Mouse (Mus musculus) hindbrain, embryonic 12.5 days (tissue): ENCODE measurements around the gene Gmnn. TPM values are rescaled to one million over a fixed set of nuclear protein-coding genes. Genes with fewer than 3 reads are reported as not detected.
"Not testable (repeated sequence)": the region's sequence is repeated elsewhere in the genome, so short reads cannot be mapped to it uniquely, and the experiment has no call there.

ENCODE experiments used
- ATAC-seq: fragments of 200-750 bp; cut with Nextera tagmentation; 2 replicates; pipeline ENCODE4 v1.8.0; 2017; ENCODE audit warnings: moderate TSS enrichment; ENCODE audit not compliant: low FRiP score
- H3K27ac ChIP-seq: fragments of 300-500 bp; sonication (generic); 2 replicates; pipeline ENCODE4 v1.5.1; 2016; ENCODE audit warnings: mild to moderate bottlenecking
- H3K27me3 ChIP-seq: fragments of 300-500 bp; sonication (generic); 2 replicates; pipeline ENCODE4 v1.6.1; 2016; ENCODE audit warnings: mild to moderate bottlenecking
- H3K36me3 ChIP-seq: fragments of 300-500 bp; sonication (generic); 2 replicates; pipeline ENCODE4 v1.6.1; 2016; ENCODE audit warnings: mild to moderate bottlenecking
- H3K4me1 ChIP-seq: fragments of 300-500 bp; sonication (generic); 2 replicates; pipeline ENCODE4 v1.6.1; 2016
- H3K4me2 ChIP-seq: fragments of 300-500 bp; sonication (generic); replicated peaks from 2 replicates; pipeline ENCODE4 v1.6.1; 2016; ENCODE audit warnings: mild to moderate bottlenecking
- H3K4me3 ChIP-seq: fragments of 300-500 bp; sonication (generic); 2 replicates; pipeline ENCODE4 v1.5.1; 2016; ENCODE audit warnings: mild to moderate bottlenecking
- H3K9ac ChIP-seq: fragments of 300-500 bp; sonication (generic); 2 replicates; pipeline ENCODE4 v1.6.1; 2016; ENCODE audit warnings: mild to moderate bottlenecking, moderate library complexity
- H3K9me3 ChIP-seq: fragments of 300-500 bp; sonication (generic); replicated peaks from 2 replicates; pipeline ENCODE4 v1.6.1; 2016; ENCODE audit warnings: mild to moderate bottlenecking
- WGBS: fragments of 180-500 bp; shearing (Covaris S2); methylation state at CpG from one replicate; pipeline ENCODE4 v1.1.7; 2016; 5-methylcytosine and 5-hydroxymethylcytosine counted together
- polyA plus RNA-seq: library from polyadenylated mRNA; unstranded; fragments of >200 nt; fragmentation: Nextera tagmentation; extraction: Ambion mirVana; gene quantifications from 2 replicates; pipeline ENCODE4 v1.2.1, GENCODE M21; 2016

Gene Gmnn
- polyA plus RNA-seq, 1 experiment from 2014 or later = 76.3 TPM

DNA sequence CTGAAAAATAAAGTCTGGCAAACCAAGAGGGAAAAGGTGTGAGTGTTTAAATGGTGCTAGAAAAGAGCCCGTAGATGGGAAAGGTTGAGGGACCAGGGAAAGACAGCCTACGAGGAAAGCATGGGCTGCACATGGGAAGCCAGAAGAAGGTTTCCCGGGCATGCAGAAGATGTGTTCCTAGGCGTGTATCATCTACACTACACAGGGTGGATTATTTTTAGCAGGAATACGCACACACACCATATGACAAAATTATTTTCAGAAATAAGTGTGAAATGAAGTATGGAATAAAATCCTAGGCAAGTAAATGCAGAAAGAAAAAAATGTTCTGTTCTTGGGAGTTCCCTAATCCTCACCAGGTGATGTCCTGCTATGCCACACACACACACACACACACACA is 25.8 kb upstream of the Gmnn start:
- 92% methylated on average over 5 of the region's 5 CpGs for WGBS
- ATAC-seq = no peak
- Histone ChIP-seq H3K27me3 (no peaks in the 10 kb centered on the region), H3K36me3 (no peaks in the 10 kb centered on the region), H3K9me3 (no peaks in the 10 kb centered on the region), H3K4me2 (no peak overlapping the region), H3K4me1 (no peaks in the 10 kb centered on the region), H3K27ac (no peak overlapping the region), H3K4me3 (no peak overlapping the region), H3K9ac (no peak overlapping the region)

DNA sequence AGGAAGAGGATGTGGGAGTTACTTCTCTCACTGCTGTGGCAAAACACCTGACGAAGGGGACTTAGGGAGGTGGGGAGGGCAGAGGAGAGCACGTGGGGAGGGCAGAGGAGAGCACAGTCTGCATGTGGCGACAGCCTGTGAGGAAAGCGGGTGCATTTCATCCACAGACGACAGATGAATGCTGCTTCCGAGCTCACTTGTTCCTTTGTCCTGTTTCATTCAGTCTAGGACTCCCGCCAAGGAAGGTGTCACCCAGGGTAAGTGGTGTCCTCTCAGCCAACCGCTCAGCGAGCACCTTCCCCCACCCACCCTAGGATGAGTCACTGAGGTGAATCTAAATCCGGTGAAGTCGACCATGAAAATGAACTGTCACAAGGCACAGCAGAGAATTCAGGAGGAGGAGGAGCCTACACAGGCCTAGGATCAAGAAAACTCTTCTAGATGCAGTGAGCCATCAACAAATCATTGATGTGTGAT is 24.3 kb upstream of the Gmnn start:
- Histone ChIP-seq H3K27me3 (no peaks in the 10 kb centered on the region), H3K9me3 (no peaks in the 10 kb centered on the region), H3K9ac (no peak overlapping the region), H3K4me1 (no peaks in the 10 kb centered on the region), H3K27ac (no peak overlapping the region), H3K36me3 (no peaks in the 10 kb centered on the region), H3K4me2 (no peak overlapping the region), H3K4me3 (no peak overlapping the region)
- 43% methylated on average over 11 of the region's 11 CpGs for WGBS
- ATAC-seq = no peak

DNA sequence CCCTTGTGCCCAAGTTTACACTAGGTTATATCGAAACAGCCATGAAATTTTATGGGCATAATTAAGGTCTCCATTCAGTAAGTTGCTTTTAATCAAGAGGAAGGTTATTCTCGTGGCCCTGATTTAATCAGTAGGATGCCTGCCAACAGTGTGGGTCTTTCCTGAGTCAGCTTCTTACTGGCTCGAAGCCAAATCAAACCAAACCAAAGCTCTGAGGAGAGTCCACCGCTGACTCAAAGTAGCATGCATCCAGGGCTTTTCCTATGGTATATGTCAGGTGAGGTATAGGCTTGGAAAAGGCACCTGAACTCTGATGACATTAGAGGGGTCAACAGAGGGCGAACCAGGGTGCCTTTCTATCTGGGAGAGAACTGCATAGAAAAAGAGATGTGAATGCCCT is 20.2 kb upstream of the Gmnn start:
- H3K9ac ChIP-seq = no peak overlapping the region
- whole genome bisulfite sequencing = 80% methylated on average over 5 of the region's 5 CpGs
- no peak for ATAC-seq

DNA sequence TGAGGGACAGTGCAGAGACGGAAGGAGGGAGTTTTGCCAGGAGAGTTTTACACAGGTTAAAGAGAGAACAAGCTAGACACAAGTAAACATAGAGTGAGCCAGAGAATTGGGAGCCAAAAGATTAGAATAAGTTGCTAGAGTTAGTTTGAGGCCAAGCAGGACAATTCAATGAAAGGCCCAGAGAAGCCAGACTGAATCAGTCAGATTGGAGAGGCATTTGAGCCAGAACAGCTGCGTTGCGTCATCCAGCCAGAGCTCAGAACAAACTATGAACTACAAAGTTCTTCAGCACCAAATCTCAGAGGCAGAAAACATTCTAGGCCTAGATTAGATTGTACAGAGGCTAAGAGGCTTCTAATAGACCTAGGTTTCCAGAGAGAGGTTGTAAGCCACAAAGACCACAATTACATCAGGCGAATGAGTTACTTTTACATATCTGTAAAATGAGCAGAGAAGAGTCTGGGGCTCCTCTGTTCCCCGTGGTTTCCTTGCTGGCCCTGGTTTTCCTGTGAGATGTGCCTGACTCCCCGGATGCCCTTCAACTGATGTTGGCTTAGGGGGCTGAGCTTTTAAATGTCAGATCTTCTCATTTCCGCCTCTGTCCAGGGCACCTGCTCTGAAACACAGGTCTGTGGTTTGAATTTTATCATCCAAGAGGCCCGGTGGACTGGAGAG is 17.1 kb upstream of the Gmnn start:
- WGBS = 85% methylated on average over 8 of the region's 8 CpGs
- H3K9ac ChIP-seq = no peak overlapping the region
- H3K4me1 ChIP-seq = no peaks in the 10 kb centered on the region
- H3K27ac ChIP-seq = no peak overlapping the region
- no peaks in the 10 kb centered on the region for H3K9me3 ChIP-seq
- no peaks in the 10 kb centered on the region for H3K36me3 ChIP-seq
- no peak overlapping the region for H3K4me3 ChIP-seq
- no peak for ATAC-seq
- H3K4me2 ChIP-seq = no peak overlapping the region
- H3K27me3 ChIP-seq = no peaks in the 10 kb centered on the region

More for the DNA sequence above, 20.2 kb upstream of the Gmnn start:
- H3K36me3 ChIP-seq = no peaks in the 10 kb centered on the region
- no peaks in the 10 kb centered on the region for H3K4me1 ChIP-seq
- no peaks in the 10 kb centered on the region for H3K9me3 ChIP-seq
- no peaks in the 10 kb centered on the region for H3K27me3 ChIP-seq
- no peak overlapping the region for H3K27ac ChIP-seq
- H3K4me3 ChIP-seq = no peak overlapping the region
- no peak overlapping the region for H3K4me2 ChIP-seq

DNA sequence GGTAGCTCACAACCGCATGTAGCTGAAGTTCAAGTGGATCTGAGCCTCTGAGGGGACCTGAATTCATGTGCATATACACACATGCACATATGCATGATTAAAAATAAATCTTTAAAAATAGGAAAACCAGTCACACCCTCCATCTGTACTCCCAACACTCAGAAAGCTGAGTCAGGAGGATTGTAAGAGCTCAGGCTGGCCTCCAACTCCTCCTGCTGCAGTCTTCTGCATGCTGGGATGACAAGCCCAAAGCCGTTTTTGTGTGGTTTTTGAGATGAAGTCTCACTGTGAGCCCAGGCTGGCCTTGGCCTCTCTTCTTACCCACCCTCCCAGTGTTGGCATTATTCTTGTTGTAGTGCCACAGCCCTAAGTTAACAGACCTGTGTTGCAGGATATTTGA is 16.3 kb upstream of the Gmnn start:
- 77% methylated on average over 2 of the region's 2 CpGs for WGBS
- Histone ChIP-seq H3K27ac (no peak overlapping the region), H3K9ac (no peak overlapping the region), H3K4me2 (no peak overlapping the region), H3K9me3 (no peaks in the 10 kb centered on the region), H3K4me1 (no peaks in the 10 kb centered on the region), H3K27me3 (no peaks in the 10 kb centered on the region), H3K36me3 (no peaks in the 10 kb centered on the region), H3K4me3 (no peak overlapping the region)
- no peak for ATAC-seq

DNA sequence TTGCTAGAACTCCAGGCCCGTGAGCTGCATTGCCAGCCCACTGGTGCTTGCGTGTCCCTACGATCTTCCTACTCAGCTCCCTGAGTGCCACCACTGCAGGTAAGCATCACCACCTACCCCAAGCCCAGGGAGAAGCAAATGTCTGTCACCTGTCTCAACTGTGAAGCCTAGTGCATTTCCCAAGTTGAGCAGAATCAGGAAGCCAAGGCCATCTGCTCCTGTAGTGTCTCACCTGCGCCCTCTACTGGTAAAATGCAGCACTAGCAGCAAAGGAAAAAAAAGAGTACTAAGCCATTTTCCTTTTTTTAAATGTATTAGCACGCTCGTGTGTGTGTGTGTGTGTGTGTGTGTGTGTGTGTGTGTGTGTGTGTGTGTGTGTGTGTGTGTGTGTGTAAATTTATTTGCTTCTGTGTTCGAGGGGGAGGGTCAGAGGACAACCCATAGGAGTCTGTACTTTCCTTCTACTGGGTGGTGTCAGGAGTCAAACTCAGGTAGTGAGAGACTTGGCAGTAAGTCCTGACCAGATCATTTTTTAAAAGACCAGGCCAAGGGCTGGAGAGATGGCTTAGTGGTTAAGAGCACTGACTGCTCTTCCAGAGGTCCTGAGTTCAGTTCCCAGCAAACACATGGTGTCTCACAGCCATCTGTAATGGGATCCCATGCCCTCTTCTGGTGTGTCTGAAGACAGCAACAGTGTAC is 14.6 kb upstream of the Gmnn start:
- Histone ChIP-seq H3K27ac (no peak overlapping the region), H3K9me3 (no peaks in the 10 kb centered on the region)
- 46% methylated on average over 7 of the region's 7 CpGs for WGBS

DNA sequence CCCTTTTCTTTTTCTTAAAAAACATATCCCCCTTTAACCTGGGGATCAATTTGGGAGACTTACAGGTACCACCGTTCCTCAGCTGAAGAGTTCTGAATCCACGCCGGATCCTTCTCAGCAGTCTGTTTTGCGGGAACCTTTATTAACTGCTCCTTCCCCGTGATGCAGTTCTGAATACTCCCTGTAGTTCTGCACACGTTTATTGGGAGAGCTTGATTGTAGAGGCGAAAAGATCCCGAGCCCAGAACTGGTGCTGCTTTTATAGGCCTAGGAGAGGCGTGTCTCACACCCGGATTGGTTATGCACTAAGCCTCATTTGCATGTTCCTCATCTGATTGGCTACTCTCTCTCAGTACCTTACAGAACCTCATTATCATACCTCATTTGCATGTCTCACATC is 9.8 kb upstream of the Gmnn start:
- not testable (repeated sequence) for H3K4me3 ChIP-seq, ATAC-seq, H3K27ac ChIP-seq, H3K36me3 ChIP-seq, H3K4me2 ChIP-seq, H3K9ac ChIP-seq, H3K27me3 ChIP-seq, H3K4me1 ChIP-seq, H3K9me3 ChIP-seq
- 93% methylated on average over 10 of the region's 10 CpGs for WGBS

More for the DNA sequence above, 14.6 kb upstream of the Gmnn start:
- Histone ChIP-seq H3K9ac (no peak overlapping the region), H3K36me3 (no peaks in the 10 kb centered on the region), H3K4me3 (no peak overlapping the region), H3K4me1 (no peaks in the 10 kb centered on the region), H3K4me2 (no peak overlapping the region), H3K27me3 (no peaks in the 10 kb centered on the region)
- no peak for ATAC-seq

DNA sequence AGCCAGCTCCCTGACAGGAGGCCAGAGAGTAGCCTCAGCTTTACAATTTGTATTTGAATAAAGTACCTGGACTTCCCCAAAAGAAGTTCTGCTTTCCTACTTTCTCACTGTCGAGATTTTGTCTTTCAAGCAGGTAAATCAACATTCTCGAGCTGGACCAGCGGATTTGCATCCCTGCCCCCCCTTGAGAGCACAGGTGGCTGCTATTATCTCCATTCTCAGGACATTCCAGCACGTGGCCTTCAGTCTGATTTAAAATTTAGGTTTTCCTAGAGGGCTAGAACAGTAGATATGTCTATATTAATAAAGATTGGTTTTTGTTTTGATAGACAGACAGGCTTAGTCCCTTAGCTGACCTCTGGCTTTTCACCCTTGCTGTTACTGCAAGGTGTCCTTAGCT is 6.1 kb upstream of the Gmnn start:
- 70% methylated on average over 4 of the region's 4 CpGs for WGBS
- H3K9me3 ChIP-seq, H3K4me1 ChIP-seq, H3K4me2 ChIP-seq, H3K27ac ChIP-seq, H3K36me3 ChIP-seq, H3K4me3 ChIP-seq, ATAC-seq, H3K27me3 ChIP-seq, H3K9ac ChIP-seq: not testable (repeated sequence)

DNA sequence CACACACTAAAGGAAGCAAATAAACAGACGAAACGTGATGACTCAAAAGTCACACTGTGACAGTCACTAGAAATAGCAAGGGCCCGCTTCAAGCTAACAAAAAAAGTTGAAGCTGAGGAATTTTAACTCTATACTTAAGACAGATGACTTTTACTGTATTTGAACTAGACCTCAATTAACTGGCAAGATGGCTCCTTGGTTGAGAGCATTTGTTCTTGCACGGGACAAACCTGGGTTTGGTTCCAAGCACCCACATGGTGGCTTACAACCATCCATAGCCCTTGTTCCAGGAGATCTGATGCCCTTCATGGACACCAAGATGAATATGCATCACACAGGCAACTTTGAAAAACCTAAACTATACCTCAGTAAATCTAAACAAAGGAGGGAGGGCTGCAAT is 531 bp upstream of the Gmnn start:
- Histone ChIP-seq H3K36me3 (0 out of 2 replicates have a peak, but pooled peaks cover 6% of the 10 kb centered on the region), H3K27ac (no peak overlapping the region), H3K9me3 (no peaks in the 10 kb centered on the region), H3K4me3 (peak overlapping the region; percentile 97), H3K9ac (no peak overlapping the region), H3K4me2 (peak overlapping the region; percentile 72), H3K27me3 (no peaks in the 10 kb centered on the region), H3K4me1 (peaks cover 10% of the 10 kb centered on the region)
- ATAC-seq = no peak
- WGBS = 35% methylated on average over 4 of the region's 4 CpGs

DNA sequence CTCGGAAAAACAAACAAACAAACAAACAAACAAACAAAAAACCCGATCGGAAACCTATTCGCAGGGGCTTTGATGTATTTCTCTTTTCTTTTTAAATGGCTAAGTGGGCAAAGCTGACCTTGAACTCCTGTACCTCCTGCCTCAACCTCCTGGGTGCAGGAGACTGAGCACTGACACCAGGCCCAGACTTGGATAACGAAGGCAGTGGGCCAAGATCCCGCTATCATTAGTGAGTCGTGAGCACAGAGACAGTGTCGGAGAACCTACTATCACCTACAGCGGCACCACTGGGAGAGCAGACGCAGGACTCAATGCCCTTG is 680 bp downstream of the Gmnn start:
- Histone ChIP-seq H3K36me3 (0 out of 2 replicates have a peak, but pooled peaks cover 6% of the 10 kb centered on the region), H3K9ac (peak overlapping the region; percentile 69), H3K9me3 (no peaks in the 10 kb centered on the region), H3K4me1 (peaks cover 10% of the 10 kb centered on the region), H3K4me3 (peak overlapping the region; percentile 97), H3K27ac (peak overlapping the region; percentile 81; the same call in 1 of the 2 replicates), H3K4me2 (peak overlapping the region; percentile 72), H3K27me3 (no peaks in the 10 kb centered on the region)
- WGBS = 7% methylated on average over 10 of the region's 10 CpGs
- ATAC-seq = no peak

DNA sequence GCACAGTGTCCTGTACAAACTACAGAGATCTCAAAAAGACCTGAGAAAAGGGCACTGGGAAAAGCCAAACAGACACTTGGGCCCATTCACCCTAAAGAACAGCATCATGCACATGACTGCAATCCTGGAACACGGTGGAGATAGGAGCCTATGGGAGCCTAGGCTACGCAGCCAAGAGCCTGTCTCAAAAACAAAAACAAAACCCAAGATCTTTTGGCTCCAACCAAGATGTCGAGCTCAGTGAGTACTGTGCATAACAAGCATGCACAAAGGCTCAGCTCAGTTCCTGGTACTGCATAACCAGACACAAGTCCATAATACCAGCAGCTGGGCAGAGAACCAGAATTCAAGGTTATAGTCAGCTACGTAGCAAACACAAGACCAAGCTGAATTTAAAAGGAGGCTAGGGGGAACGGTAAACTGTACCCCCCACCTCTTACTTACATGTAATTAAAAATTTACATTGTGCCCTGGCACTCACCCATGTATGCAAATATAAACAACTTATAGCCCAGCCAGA is 1.3 kb downstream of the Gmnn start:
- Histone ChIP-seq H3K27ac (no peak overlapping the region), H3K27me3 (no peaks in the 10 kb centered on the region), H3K9ac (peak overlapping the region; percentile 69; the same call in 1 of the 2 replicates), H3K9me3 (no peaks in the 10 kb centered on the region), H3K36me3 (0 out of 2 replicates have a peak, but pooled peaks cover 9% of the 10 kb centered on the region), H3K4me1 (peaks cover 10% of the 10 kb centered on the region), H3K4me2 (peak overlapping the region; percentile 72), H3K4me3 (peak overlapping the region; percentile 97)
- no peak for ATAC-seq
- WGBS = 73% methylated on average over 5 of the region's 5 CpGs

DNA sequence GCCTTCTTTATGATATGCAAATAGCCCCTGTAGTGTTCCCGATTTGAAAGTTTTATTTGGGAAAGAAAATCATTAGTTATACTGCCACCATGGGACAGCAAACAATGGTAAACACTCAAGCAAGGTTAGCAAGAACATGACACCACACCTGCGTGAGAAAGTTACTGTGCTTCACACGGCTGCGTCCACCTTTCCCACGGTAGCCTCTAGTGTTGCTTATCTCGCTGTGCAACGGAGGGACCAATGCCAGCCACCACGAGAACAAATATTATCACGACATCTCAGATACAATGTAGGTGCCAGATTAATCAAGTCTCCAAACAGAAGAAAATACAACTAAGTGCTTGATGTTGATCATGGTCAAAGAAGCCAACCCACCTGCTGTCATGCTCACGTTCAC is 2.3 kb downstream of the Gmnn start:
- Histone ChIP-seq H3K4me2 (no peak overlapping the region), H3K27me3 (no peaks in the 10 kb centered on the region), H3K9ac (no peak overlapping the region), H3K9me3 (no peaks in the 10 kb centered on the region), H3K4me3 (no peak overlapping the region), H3K4me1 (peaks cover 10% of the 10 kb centered on the region), H3K36me3 (0 out of 2 replicates have a peak, but pooled peaks cover 16% of the 10 kb centered on the region), H3K27ac (no peak overlapping the region)
- 95% methylated on average over 10 of the region's 10 CpGs for WGBS
- ATAC-seq = no peak
